Mouse (Mus musculus): ENCODE measurements around the gene St3gal3.
A peak's percentile ranks its signal among the peaks of the same experiment; 100 is the strongest.

The St3gal3 gene

GRCm38 (mm10) chr4:117926545-117927482, 207.9 kb downstream of the St3gal3 start:
- DNase-seq (ENCODE audit: low read depth), result no peak

DNA sequence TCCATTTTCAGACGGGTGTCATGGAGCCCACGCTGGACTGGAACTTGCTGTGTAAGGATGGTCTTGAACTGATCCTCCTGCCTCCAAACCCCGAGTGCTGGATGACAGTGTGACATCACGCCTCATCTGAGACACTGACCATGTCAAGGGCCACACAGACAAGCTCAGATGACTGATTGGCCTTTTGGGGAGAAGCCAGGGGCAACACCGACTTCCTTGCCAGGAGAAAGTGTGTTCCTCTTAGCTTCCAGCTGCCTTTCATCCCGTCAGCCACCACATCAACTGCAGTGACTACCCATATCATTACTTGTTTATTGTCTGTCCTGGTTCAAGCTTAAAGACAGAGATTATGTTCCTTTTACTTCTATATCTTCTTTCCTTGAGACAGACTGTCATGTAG, 209.8 kb downstream of the St3gal3 start:
- DNase-seq (ENCODE audit: low read depth), result no peak

DNA sequence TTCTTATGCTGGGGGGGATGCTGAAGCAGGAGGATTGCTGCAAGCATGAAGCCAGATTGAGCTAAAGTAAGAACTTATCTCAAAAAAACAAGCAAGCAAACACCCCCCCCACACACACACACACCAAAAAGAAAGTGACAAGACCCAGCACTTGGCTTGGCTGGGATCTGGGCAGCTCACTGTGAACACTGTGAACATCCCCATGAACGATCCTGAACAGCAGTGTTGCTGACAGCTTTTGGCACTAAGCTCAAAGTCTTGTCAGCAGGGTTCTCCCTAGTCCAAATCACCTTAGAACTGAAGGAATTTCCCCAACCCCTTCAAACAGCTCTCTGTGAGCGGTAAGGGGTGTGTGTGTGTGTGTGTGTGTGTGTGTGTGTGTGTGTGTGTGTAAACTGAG, 211.3 kb downstream of the St3gal3 start:
- no peak for DNase-seq (ENCODE audit: low read depth)

GRCm38 (mm10) chr4:117921358-117921757, 213.4 kb downstream of the St3gal3 start:
- DNase-seq (ENCODE audit: low read depth), result no peak

DNA sequence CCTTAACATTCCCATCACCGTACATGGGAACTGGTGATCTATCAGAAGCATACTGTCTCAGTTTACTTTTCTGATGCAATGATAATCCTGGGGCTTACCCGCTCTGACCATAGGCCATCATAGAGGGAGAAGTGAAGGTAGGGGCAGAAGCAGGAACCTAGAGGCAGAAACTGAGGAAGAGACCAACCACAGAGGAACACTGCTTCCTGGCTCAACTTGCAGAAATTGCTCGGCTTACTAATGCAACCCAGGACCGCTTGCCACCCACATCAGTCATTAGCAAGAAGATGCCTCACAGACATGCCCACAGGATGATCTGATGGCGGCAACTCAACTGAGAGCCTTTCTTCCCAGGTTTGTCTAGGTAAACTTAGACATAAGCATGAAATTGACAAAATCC, 216.0 kb downstream of the St3gal3 start:
- no peak for DNase-seq (ENCODE audit: low read depth)

GRCm38 (mm10) chr4:117918261-117918660, 216.5 kb downstream of the St3gal3 start:
- no peak for DNase-seq (ENCODE audit: low read depth)

- no peak for DNase-seq (ENCODE audit: low read depth)
Measured at GRCm38 (mm10) chr4:117917847-117918246, 216.9 kb downstream of the St3gal3 start.

- no peak for DNase-seq (ENCODE audit: low read depth)
Measured at GRCm38 (mm10) chr4:117917402-117917801, 217.3 kb downstream of the St3gal3 start.

DNA sequence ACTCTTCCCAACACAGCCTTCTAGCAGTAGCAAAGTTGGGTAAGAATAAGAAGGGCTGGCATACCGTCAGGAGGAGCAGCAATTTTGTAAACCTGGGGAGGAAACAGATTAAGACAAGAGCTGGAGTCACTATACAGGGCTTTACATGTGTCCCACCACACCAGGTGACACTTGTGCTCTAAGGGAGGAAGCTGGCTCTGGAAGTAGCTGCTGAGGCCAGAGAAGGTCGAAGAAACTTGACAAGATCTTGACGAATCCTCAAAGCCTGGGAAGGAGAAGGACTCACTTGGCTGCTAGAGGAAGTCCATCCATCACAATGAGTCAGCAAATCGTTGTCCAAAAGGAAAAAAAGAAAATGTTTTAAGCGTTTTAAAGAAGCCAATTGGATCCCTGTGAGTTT, 218.3 kb downstream of the St3gal3 start:
- peak; percentile 9 for DNase-seq (ENCODE audit: low read depth)

DNA sequence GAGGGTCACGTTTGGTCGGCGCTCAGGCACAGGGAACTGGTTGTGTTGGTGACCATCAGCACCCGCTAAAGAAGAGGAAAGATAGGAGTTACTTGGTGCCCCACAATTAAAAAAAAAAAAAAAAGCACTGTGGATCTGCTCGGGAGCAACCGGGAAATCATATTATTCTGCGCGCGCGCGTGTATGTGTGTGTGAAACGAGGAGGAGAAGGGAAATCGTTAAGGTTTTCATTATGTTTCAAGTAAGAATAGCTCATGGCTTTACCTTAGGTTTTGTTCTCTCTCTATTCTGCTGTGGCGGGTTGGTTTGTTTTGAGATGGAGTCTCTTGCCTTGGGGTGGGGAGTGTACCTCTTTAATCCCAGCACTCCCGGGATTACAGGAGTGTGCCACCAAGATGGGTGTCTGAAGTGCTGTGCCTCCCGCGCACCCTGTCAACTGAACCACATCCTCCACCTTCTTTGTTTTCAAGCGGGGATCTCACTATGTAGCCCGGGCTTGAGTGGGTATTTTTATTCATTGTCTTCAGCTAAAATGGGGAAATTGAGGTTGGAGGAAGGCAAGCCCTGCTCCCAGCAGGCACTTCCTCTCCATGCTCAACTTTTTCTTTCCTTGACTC, 219.1 kb downstream of the St3gal3 start:
- no peak for DNase-seq (ENCODE audit: low read depth)

GRCm38 (mm10) chr4:117914591-117915442, 219.9 kb downstream of the St3gal3 start, which contains the start of gene Ipo13:
Gene Ipo13, minus strand, starts transcription at chr4:117914999.
- peak; percentile 95 for DNase-seq (ENCODE audit: low read depth)

- DNase-seq (ENCODE audit: low read depth), result peak; percentile 20
Measured at GRCm38 (mm10) chr4:117914031-117914430, 220.7 kb downstream of the St3gal3 start.

GRCm38 (mm10) chr4:117913421-117913820, 221.3 kb downstream of the St3gal3 start:
- DNase-seq (ENCODE audit: low read depth), result no peak

- DNase-seq (ENCODE audit: low read depth), result no peak
Measured at GRCm38 (mm10) chr4:117912685-117913273, 221.9 kb downstream of the St3gal3 start.

DNA sequence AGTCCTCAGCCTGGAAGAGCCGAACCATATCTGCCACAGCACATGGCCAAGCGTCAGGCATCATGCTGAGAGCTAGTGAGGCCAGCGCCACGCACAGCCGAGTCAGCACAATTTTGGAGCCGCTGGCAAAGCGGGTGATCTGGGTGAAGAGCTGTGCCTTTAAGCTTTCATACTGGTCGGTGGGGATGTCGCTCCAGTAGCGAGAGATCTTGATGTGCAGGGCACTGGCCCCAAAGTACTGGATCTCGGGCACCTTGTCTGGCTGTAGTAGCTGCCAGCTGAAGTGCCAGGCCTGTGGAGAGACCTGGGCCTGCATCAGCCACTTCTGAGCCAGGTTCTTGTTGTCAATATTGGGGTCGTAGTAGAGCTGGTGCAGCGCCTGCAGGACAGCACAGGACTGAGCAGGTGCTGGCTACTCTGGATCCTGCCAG, 222.6 kb downstream of the St3gal3 start:
- no peak for DNase-seq (ENCODE audit: low read depth)

DNA sequence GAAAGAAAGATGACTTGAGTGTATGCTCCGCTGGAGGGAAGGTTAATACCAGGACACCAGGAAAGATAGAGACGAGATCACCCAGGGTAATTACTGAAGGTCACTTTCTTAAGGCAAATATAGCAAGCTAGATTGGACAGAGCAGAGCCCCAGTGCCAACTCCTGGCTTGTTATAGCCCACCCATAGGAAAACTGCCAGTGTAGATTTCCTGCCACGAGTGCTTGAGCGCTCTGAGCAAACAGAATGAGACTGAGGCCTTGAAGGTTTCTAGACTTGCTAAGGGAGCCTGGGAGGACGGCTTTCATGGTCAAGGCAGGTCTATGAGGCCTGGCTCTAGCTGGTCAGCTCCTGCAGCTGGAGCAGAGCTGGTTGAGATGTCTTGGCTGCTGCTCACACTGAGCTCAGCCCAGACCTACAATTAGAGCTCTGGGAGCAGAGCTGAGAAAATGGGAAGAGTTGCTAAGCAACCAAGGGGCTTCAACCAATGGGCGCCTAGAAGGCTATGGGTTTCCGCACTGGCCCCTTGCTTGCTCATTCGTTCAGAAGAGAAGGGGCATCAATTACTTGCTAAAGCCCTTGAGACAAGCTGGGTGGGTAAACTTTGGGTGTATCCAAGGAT, 225.8 kb downstream of the St3gal3 start:
- no peak for DNase-seq (ENCODE audit: low read depth)

- DNase-seq (ENCODE audit: low read depth), result no peak
Measured at GRCm38 (mm10) chr4:117906196-117906595, 228.5 kb downstream of the St3gal3 start.

GRCm38 (mm10) chr4:117904761-117905160, 230.0 kb downstream of the St3gal3 start:
- DNase-seq (ENCODE audit: low read depth), result no peak

DNA sequence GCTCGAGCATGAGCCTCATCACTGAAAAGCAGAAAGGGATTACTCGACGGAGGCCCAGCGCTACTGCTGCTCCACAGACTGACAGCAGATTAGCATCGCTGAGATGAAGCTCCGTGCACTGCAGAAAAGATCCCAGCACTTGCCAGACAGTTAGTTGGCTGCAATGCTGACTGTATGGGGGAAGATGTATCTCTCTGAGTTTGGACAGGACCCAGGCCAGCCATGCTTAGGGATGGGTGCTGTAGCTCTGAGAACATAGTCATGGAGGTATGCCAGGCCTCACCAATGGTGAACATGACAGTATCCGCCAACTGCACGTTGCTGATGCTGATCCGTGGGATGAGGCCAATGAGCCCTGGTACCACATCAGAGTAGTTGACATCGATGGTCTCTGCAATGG, 230.6 kb downstream of the St3gal3 start:
- DNase-seq (ENCODE audit: low read depth), result no peak

GRCm38 (mm10) chr4:117898111-117898510, 236.6 kb downstream of the St3gal3 start:
- no peak for DNase-seq (ENCODE audit: low read depth)

DNA sequence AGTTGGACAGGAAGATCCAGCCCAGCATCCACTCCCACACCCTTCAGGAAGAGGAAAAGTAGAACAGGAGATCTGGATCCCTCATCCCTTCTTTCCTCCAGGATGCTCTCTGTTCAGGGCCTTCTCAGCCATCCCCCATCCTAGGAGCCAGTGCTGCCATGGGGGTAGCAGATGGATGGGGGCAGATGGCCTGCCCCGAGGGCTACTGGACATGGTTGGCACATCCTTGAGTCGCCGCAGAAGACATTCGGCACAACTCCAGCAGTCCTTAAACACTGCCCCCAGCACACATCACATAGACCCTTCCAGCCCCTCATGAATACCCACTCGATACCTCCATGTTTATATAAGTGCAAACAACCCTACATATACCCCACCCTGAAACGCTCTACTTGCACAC, 238.7 kb downstream of the St3gal3 start:
- no peak for DNase-seq (ENCODE audit: low read depth)

Measured in naive thymus-derived CD4-positive, alpha-beta T cell, adult 2 months (primary cell).